In genomic region chr7:130732908-130733307, GRCm38 (mm10) we compare ENCODE assay signal across 15 mouse cellular contexts. TPM values are rescaled to one million over a fixed set of nuclear protein-coding genes. Genes with fewer than 3 reads are reported as not detected.
DNase-seq lines count a peak whose midpoint lies in the region; ATAC-seq and TF ChIP-seq lines count a peak whose summit lies in the region.
"Had no signal": no experiment of that assay in that cellular context is flagged by ENCODE, and none has a peak within 500 bp of the region (broad histone marks: within the 10 kb centered on the region; RNA-seq: fewer than 3 reads in every experiment).

No protein-coding gene starts in this region.

- 67% methylated on average over 6 of the region's 6 CpGs for WGBS in midbrain, embryonic 12.5 days
- WGBS in midbrain, embryonic 10.5 days: 85% methylated on average over 6 of the region's 6 CpGs
- 7% methylated on average over 6 of the region's 6 CpGs for WGBS in forebrain, embryonic 16.5 days
- 50% methylated on average over 6 of the region's 6 CpGs for WGBS in kidney, embryonic 15.5 days
- WGBS in neural tube, embryonic 15.5 days: 16% methylated on average over 6 of the region's 6 CpGs
- 77% methylated on average over 6 of the region's 6 CpGs for WGBS in lung, adult 2 months

- peaks cover 70% of the 10 kb centered on the region for H3K36me3 ChIP-seq in midbrain, embryonic 12.5 days
- H3K36me3 ChIP-seq in midbrain, embryonic 10.5 days: peaks cover 91% of the 10 kb centered on the region
- peaks cover 36% of the 10 kb centered on the region for H3K36me3 ChIP-seq in forebrain, embryonic 16.5 days (ENCODE audit: control insufficient read depth, insufficient read depth)
- peaks cover 74% of the 10 kb centered on the region for H3K36me3 ChIP-seq in kidney, embryonic 15.5 days
- H3K36me3 ChIP-seq in neural tube, embryonic 15.5 days: peaks cover 57% of the 10 kb centered on the region

- no peaks in the 10 kb centered on the region for H3K9me3 ChIP-seq in midbrain, embryonic 12.5 days
- H3K9me3 ChIP-seq in midbrain, embryonic 10.5 days (replicated peaks): no peaks in the 10 kb centered on the region
- H3K9me3 ChIP-seq in forebrain, embryonic 16.5 days (ENCODE audit: control insufficient read depth, low read length): no peaks in the 10 kb centered on the region
- no peaks in the 10 kb centered on the region for H3K9me3 ChIP-seq in kidney, embryonic 15.5 days (replicated peaks)
- no peaks in the 10 kb centered on the region for H3K9me3 ChIP-seq in neural tube, embryonic 15.5 days (replicated peaks)
- H3K9me3 ChIP-seq: embryonic facial prominence, embryonic 13.5 days; liver, embryonic 15.5 days had no signal

- peaks cover 17% of the 10 kb centered on the region; the same call in 1 of the 2 replicates for H3K4me1 ChIP-seq in midbrain, embryonic 12.5 days
- H3K4me1 ChIP-seq in midbrain, embryonic 10.5 days: peaks cover 4% of the 10 kb centered on the region; the same call in 1 of the 2 replicates
- peaks cover 25% of the 10 kb centered on the region for H3K4me1 ChIP-seq in forebrain, embryonic 16.5 days (replicated peaks; ENCODE audit: control insufficient read depth, insufficient read depth, low read length)
- peaks cover 18% of the 10 kb centered on the region for H3K4me1 ChIP-seq in kidney, embryonic 15.5 days
- H3K4me1 ChIP-seq in neural tube, embryonic 15.5 days: peaks cover 25% of the 10 kb centered on the region
- H3K4me1 ChIP-seq in lung, adult 2 months (ENCODE audit: control insufficient read depth, insufficient read depth, low read length): no peaks in the 10 kb centered on the region
- H3K4me1 ChIP-seq: liver, embryonic 15.5 days had no signal

- no peak overlapping the region for H3K4me2 ChIP-seq in midbrain, embryonic 12.5 days (replicated peaks)
- H3K4me2 ChIP-seq in forebrain, embryonic 16.5 days (ENCODE audit: low read length): no peak overlapping the region
- H3K4me2 ChIP-seq in kidney, embryonic 15.5 days: no peak overlapping the region
- H3K4me2 ChIP-seq in neural tube, embryonic 15.5 days: no peak overlapping the region
- H3K4me2 ChIP-seq: embryonic facial prominence, embryonic 13.5 days; liver, embryonic 15.5 days had no signal

- no peak for TF ChIP-seq CTCF in lung, adult 2 months (IDR thresholded peaks at IDR 0.05; ENCODE audit: insufficient read depth, low read length)

- no peak for TF ChIP-seq POLR2A in lung, adult 2 months (IDR thresholded peaks at IDR 0.05; ENCODE audit: borderline replicate concordance, extremely low read depth, low read depth, low read length)

- DNase-seq in midbrain, embryonic 10.5 days (ENCODE audit: low spot score): no peak
- DNase-seq in lung, adult 2 months: no peak
- no peak for DNase-seq in spleen, postnatal 4 days (ENCODE audit: low spot score in 2 of 2)
- DNase-seq: adrenal gland, postnatal 36 days; cerebellum, adult 9-11 months; gastrocnemius, postnatal 10 days; thymus, adult 2 months had no signal

- ATAC-seq in midbrain, embryonic 12.5 days (ENCODE audit: low FRiP score, low read depth): no peak
- ATAC-seq in forebrain, embryonic 16.5 days: peak; percentile 49
- ATAC-seq in kidney, embryonic 15.5 days (replicated peaks; ENCODE audit: low FRiP score): no peak
- no peak for ATAC-seq in neural tube, embryonic 15.5 days (ENCODE audit: low FRiP score)
- ATAC-seq: intestine, postnatal 0 days had no signal

- H3K27ac ChIP-seq in midbrain, embryonic 12.5 days (replicated peaks): 0 out of 2 replicates have a peak overlapping the region, but pooled peaks have one; percentile 16
- no peak overlapping the region for H3K27ac ChIP-seq in midbrain, embryonic 10.5 days (replicated peaks)
- peak overlapping the region; percentile 63 for H3K27ac ChIP-seq in forebrain, embryonic 16.5 days (ENCODE audit: low read length)
- peak overlapping the region; percentile 45 for H3K27ac ChIP-seq in kidney, embryonic 15.5 days
- peak overlapping the region; percentile 58 for H3K27ac ChIP-seq in neural tube, embryonic 15.5 days (replicated peaks)
- H3K27ac ChIP-seq: embryonic facial prominence, embryonic 13.5 days; liver, embryonic 15.5 days had no signal

- H3K27me3 ChIP-seq in midbrain, embryonic 12.5 days: no peaks in the 10 kb centered on the region
- H3K27me3 ChIP-seq in midbrain, embryonic 10.5 days (ENCODE audit: low read depth, poor library complexity, severe bottlenecking): no peaks in the 10 kb centered on the region
- H3K27me3 ChIP-seq in forebrain, embryonic 16.5 days (replicated peaks; ENCODE audit: control insufficient read depth, insufficient read depth, low read length): no peaks in the 10 kb centered on the region
- H3K27me3 ChIP-seq in kidney, embryonic 15.5 days: no peaks in the 10 kb centered on the region
- H3K27me3 ChIP-seq in neural tube, embryonic 15.5 days (replicated peaks): no peaks in the 10 kb centered on the region
- H3K27me3 ChIP-seq: embryonic facial prominence, embryonic 13.5 days; liver, embryonic 15.5 days had no signal

- H3K9ac ChIP-seq in midbrain, embryonic 12.5 days (replicated peaks): no peak overlapping the region
- no peak overlapping the region for H3K9ac ChIP-seq in forebrain, embryonic 16.5 days (replicated peaks; ENCODE audit: low read depth, low read length)
- no peak overlapping the region for H3K9ac ChIP-seq in kidney, embryonic 15.5 days
- 0 out of 2 replicates have a peak overlapping the region, but pooled peaks have one; percentile 17 for H3K9ac ChIP-seq in neural tube, embryonic 15.5 days (replicated peaks)
- H3K9ac ChIP-seq: embryonic facial prominence, embryonic 13.5 days; liver, embryonic 15.5 days had no signal

- H3K4me3 ChIP-seq in midbrain, embryonic 12.5 days: no peak overlapping the region
- no peak overlapping the region for H3K4me3 ChIP-seq in midbrain, embryonic 10.5 days
- H3K4me3 ChIP-seq in forebrain, embryonic 16.5 days (replicated peaks; ENCODE audit: low read length): no peak overlapping the region
- no peak overlapping the region for H3K4me3 ChIP-seq in kidney, embryonic 15.5 days (replicated peaks)
- H3K4me3 ChIP-seq in neural tube, embryonic 15.5 days (replicated peaks): no peak overlapping the region
- no peak overlapping the region for H3K4me3 ChIP-seq in lung, adult 2 months (replicated peaks; ENCODE audit: extremely low read depth, low read depth, low read length)
- H3K4me3 ChIP-seq: embryonic facial prominence, embryonic 13.5 days; liver, embryonic 15.5 days had no signal

RNA-seq across cellular contexts. Expression of gene Btbd16, which starts 41.0 kb away (rescaled TPM):
- polyA plus RNA-seq in midbrain, embryonic 12.5 days (2016; fragmentation: Nextera tagmentation; extraction: Ambion mirVana): not detected in 2 replicates
- not detected in 2 replicates for polyA plus RNA-seq in midbrain, embryonic 10.5 days (2016; fragmentation: Nextera tagmentation; extraction: Ambion mirVana)
- not detected in 2 replicates for polyA plus RNA-seq in forebrain, embryonic 16.5 days (2015; fragmentation: Nextera tagmentation; extraction: Ambion mirVana)
- not detected in 2 replicates for polyA plus RNA-seq in kidney, embryonic 15.5 days (2015; fragmentation: Nextera tagmentation; extraction: Ambion mirVana)
- polyA plus RNA-seq in neural tube, embryonic 15.5 days (2015; fragmentation: Nextera tagmentation; extraction: Ambion mirVana): 0.05 TPM in 1 of 2 replicates, not detected in the other
- polyA plus RNA-seq in lung, adult 2 months (2012; rRNA removed): not detected in 2 replicates
- polyA plus RNA-seq: embryonic facial prominence, embryonic 13.5 days; heart, embryonic 14.5 days; intestine, postnatal 0 days; liver, embryonic 15.5 days had no signal
